Mouse (Mus musculus) thymus, postnatal 10 days (tissue): Measurements from ENCODE around the gene Kcnt2.

ENCODE experiments used
- DNase-seq, 2 experiments: peaks; one replicate each; pipeline ENCODE4 v3.0.0; 2021; ENCODE audit warnings: low spot score in 2 of 2

The Kcnt2 gene

GRCm38 (mm10) chr1:140245876-140246597 lies at the start of gene Kcnt2:
TSS of gene Kcnt2 (plus strand) at chr1:140246158.
- DNase-seq = no peak

GRCm38 (mm10) chr1:140205329-140205728 lies 40.6 kb upstream of the Kcnt2 start:
- no peak for DNase-seq

GRCm38 (mm10) chr1:140225221-140225620 lies 20.7 kb upstream of the Kcnt2 start:
- no peak for DNase-seq

GRCm38 (mm10) chr1:140226673-140227072 lies 19.3 kb upstream of the Kcnt2 start:
- DNase-seq = no peak

GRCm38 (mm10) chr1:140245465-140245864 lies 493 bp upstream of the Kcnt2 start:
- no peak for DNase-seq

- no peak for DNase-seq
Measured at GRCm38 (mm10) chr1:140264696-140265095, 18.7 kb downstream of the Kcnt2 start.

- no peak for DNase-seq
Measured at GRCm38 (mm10) chr1:140266047-140266446, 20.1 kb downstream of the Kcnt2 start.

GRCm38 (mm10) chr1:140266643-140267286 lies 20.8 kb downstream of the Kcnt2 start:
- no peak for DNase-seq

- no peak for DNase-seq
Measured at GRCm38 (mm10) chr1:140267288-140267687, 21.3 kb downstream of the Kcnt2 start.

- DNase-seq = no peak
Measured at GRCm38 (mm10) chr1:140273624-140274023, 27.7 kb downstream of the Kcnt2 start.

- no peak for DNase-seq
Measured at GRCm38 (mm10) chr1:140275813-140276212, 29.9 kb downstream of the Kcnt2 start.

GRCm38 (mm10) chr1:140293140-140293539 lies 47.2 kb downstream of the Kcnt2 start:
- no peak for DNase-seq

- DNase-seq = no peak
Measured at GRCm38 (mm10) chr1:140295482-140295881, 49.5 kb downstream of the Kcnt2 start.

- no peak for DNase-seq
Measured at GRCm38 (mm10) chr1:140304244-140304643, 58.3 kb downstream of the Kcnt2 start.

- no peak for DNase-seq
Measured at GRCm38 (mm10) chr1:140305344-140305743, 59.4 kb downstream of the Kcnt2 start.

GRCm38 (mm10) chr1:140306339-140306738 lies 60.4 kb downstream of the Kcnt2 start:
- DNase-seq = no peak

GRCm38 (mm10) chr1:140310739-140311138 lies 64.8 kb downstream of the Kcnt2 start:
- DNase-seq = no peak

- no peak for DNase-seq
Measured at GRCm38 (mm10) chr1:140325088-140325487, 79.1 kb downstream of the Kcnt2 start.

- DNase-seq = no peak
Measured at GRCm38 (mm10) chr1:140326709-140327108, 80.8 kb downstream of the Kcnt2 start.

GRCm38 (mm10) chr1:140333702-140334101 lies 87.7 kb downstream of the Kcnt2 start:
- DNase-seq = no peak

- DNase-seq = no peak
Measured at GRCm38 (mm10) chr1:140338417-140338816, 92.5 kb downstream of the Kcnt2 start.

- no peak for DNase-seq
Measured at GRCm38 (mm10) chr1:140339368-140339767, 93.4 kb downstream of the Kcnt2 start.

- no peak for DNase-seq
Measured at GRCm38 (mm10) chr1:140364787-140365186, 118.8 kb downstream of the Kcnt2 start.
